In genomic region chr1:159358713-159359112, GRCm38 (mm10) we compare ENCODE assay signal across 24 mouse cellular contexts.
A peak's percentile ranks its signal among the peaks of the same experiment; 100 is the strongest.
DNase-seq lines count a peak whose midpoint lies in the region; ATAC-seq and TF ChIP-seq lines count a peak whose summit lies in the region.
"Had no signal": no experiment of that assay in that cellular context is flagged by ENCODE, and none has a peak within 500 bp of the region (broad histone marks: within the 10 kb centered on the region; RNA-seq: fewer than 3 reads in every experiment).

No protein-coding gene starts in this region.

- 74% methylated on average over 5 of the region's 5 CpGs for WGBS in midbrain, embryonic 15.5 days
- 71% methylated on average over 5 of the region's 5 CpGs for WGBS in midbrain, embryonic 13.5 days

- H3K4me1 ChIP-seq in midbrain, embryonic 15.5 days = no peaks in the 10 kb centered on the region
- no peaks in the 10 kb centered on the region for H3K4me1 ChIP-seq in midbrain, embryonic 13.5 days (replicated peaks)
- H3K4me1 ChIP-seq: embryonic facial prominence, embryonic 13.5 days; embryonic facial prominence, embryonic 15.5 days; forebrain, embryonic 10.5 days; forebrain, embryonic 12.5 days had no signal

- H3K27me3 ChIP-seq in midbrain, embryonic 15.5 days (replicated peaks) = no peaks in the 10 kb centered on the region
- no peaks in the 10 kb centered on the region for H3K27me3 ChIP-seq in midbrain, embryonic 13.5 days
- H3K27me3 ChIP-seq: embryonic facial prominence, embryonic 13.5 days; embryonic facial prominence, embryonic 15.5 days; forebrain, embryonic 12.5 days had no signal

- 0 out of 2 replicates have a peak, but pooled peaks cover 4% of the 10 kb centered on the region for H3K36me3 ChIP-seq in midbrain, embryonic 15.5 days (replicated peaks)
- H3K36me3 ChIP-seq in midbrain, embryonic 13.5 days = peaks cover 13% of the 10 kb centered on the region
- H3K36me3 ChIP-seq: embryonic facial prominence, embryonic 15.5 days had no signal

- no peak overlapping the region for H3K9ac ChIP-seq in midbrain, embryonic 15.5 days
- no peak overlapping the region for H3K9ac ChIP-seq in midbrain, embryonic 13.5 days (replicated peaks)
- H3K9ac ChIP-seq: embryonic facial prominence, embryonic 13.5 days; embryonic facial prominence, embryonic 15.5 days; forebrain, embryonic 12.5 days had no signal

- no peak overlapping the region for H3K4me3 ChIP-seq in midbrain, embryonic 15.5 days
- H3K4me3 ChIP-seq in midbrain, embryonic 13.5 days (replicated peaks) = no peak overlapping the region
- H3K4me3 ChIP-seq: embryonic facial prominence, embryonic 13.5 days; embryonic facial prominence, embryonic 15.5 days; erythroblast, embryonic 14.5 days; forebrain, embryonic 10.5 days; forebrain, embryonic 12.5 days had no signal

- peak; percentile 66 for ATAC-seq in midbrain, embryonic 15.5 days (replicated peaks)
- ATAC-seq in midbrain, embryonic 13.5 days = no peak
- no peak for ATAC-seq in monocyte, adult 5-6 weeks (replicated peaks; ENCODE audit: insufficient number of reproducible peaks, low FRiP score, low TSS enrichment, poor library complexity, severe bottlenecking)
- ATAC-seq: forebrain, embryonic 16.5 days had no signal

- DNase-seq in R1 (ENCODE audit: low read depth, low spot score) (peak; percentile 23), ZHBTc4 (ENCODE audit: low read depth, low spot score) (peak; percentile 17)
- DNase-seq in brain, embryonic 14.5 days (ENCODE audit: low read depth) = peak; percentile 29
- DNase-seq in neural tube, embryonic 10.5 days (ENCODE audit: extremely low spot score, low spot score) = no peak
- DNase-seq in lung, postnatal 25 days (ENCODE audit: low spot score) = no peak
- DNase-seq: adrenal gland, adult 2 months; adrenal gland, postnatal 10 days; adrenal gland, postnatal 25 days; cerebellum, adult 11 months; cerebellum, adult 18-20 months; cerebellum, adult 8-10 months; cerebellum, adult 9-11 months; cerebellum, postnatal 14 days; cerebellum, postnatal 36 days; embryo, embryonic 11 days had no signal

- no peaks in the 10 kb centered on the region for H3K9me3 ChIP-seq in midbrain, embryonic 15.5 days
- H3K9me3 ChIP-seq in midbrain, embryonic 13.5 days = 0 out of 2 replicates have a peak, but pooled peaks cover 2% of the 10 kb centered on the region
- H3K9me3 ChIP-seq: embryonic facial prominence, embryonic 15.5 days had no signal

- no peak for TF ChIP-seq POLR2A in brain, embryonic 14.5 days (IDR thresholded peaks at IDR 0.05; ENCODE audit: borderline replicate concordance, extremely low read depth, insufficient read depth, insufficient read length, poor library complexity, severe bottlenecking)

- no peak overlapping the region for H3K27ac ChIP-seq in midbrain, embryonic 15.5 days
- no peak overlapping the region for H3K27ac ChIP-seq in midbrain, embryonic 13.5 days
- H3K27ac ChIP-seq: embryonic facial prominence, embryonic 13.5 days; embryonic facial prominence, embryonic 15.5 days; forebrain, embryonic 10.5 days; forebrain, embryonic 12.5 days had no signal

- no peak for TF ChIP-seq CTCF in brain, embryonic 14.5 days (IDR thresholded peaks at IDR 0.05; ENCODE audit: borderline replicate concordance, extremely low read depth, insufficient read depth, insufficient read length)

- H3K4me2 ChIP-seq in midbrain, embryonic 15.5 days = no peak overlapping the region
- no peak overlapping the region for H3K4me2 ChIP-seq in midbrain, embryonic 13.5 days (replicated peaks)
- H3K4me2 ChIP-seq: embryonic facial prominence, embryonic 13.5 days; embryonic facial prominence, embryonic 15.5 days; forebrain, embryonic 12.5 days had no signal

Comparison
In these comparisons a context has a peak if more than half of its experiments do, and no peak if none do; other contexts are left out.
1. DNase-seq: peak in R1 (single experiment), ZHBTc4 (single experiment) and brain, embryonic 14.5 days (single experiment); none in neural tube, embryonic 10.5 days (single experiment) and lung, postnatal 25 days (single experiment).